Comparison of ENCODE assay signal across 10 mouse cellular contexts in the genomic region with DNA sequence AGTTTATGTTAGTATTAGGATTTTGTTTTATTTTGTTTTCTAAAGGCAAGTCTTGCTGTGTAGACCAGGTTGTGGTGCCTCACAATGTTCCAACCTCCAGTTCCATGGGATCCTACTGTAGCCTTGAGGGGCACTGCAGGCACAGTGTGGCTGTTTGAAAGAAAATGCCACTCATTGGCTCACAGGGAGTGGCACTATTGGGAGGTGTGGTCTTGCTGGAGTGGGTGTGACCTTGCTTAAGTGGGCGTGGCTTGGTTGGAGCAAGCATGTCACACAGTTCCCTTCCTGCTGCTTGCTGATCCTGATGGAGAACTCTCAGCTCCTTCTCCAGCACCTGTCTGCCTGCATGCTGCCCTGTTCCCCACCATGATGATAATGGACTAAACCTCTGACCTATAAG. TPM values are rescaled to one million over a fixed set of nuclear protein-coding genes. Genes with fewer than 3 reads are reported as not detected.
DNase-seq lines count a peak whose midpoint lies in the region; ATAC-seq and TF ChIP-seq lines count a peak whose summit lies in the region.
"Had no signal": no experiment of that assay in that cellular context is flagged by ENCODE, and none has a peak within 500 bp of the region (broad histone marks: within the 10 kb centered on the region; RNA-seq: fewer than 3 reads in every experiment).

No protein-coding gene starts in this region.

- intact Hi-C loops in heart, postnatal 36 days (cut with DNase I), result no loop called here

- H3K36me3 ChIP-seq in heart, postnatal 0 days (replicated peaks; ENCODE audit: control insufficient read depth, insufficient read depth, low read length), result no peaks in the 10 kb centered on the region
- H3K36me3 ChIP-seq in embryonic facial prominence, embryonic 15.5 days, result no peaks in the 10 kb centered on the region
- no peaks in the 10 kb centered on the region for H3K36me3 ChIP-seq in forebrain, embryonic 15.5 days
- no peaks in the 10 kb centered on the region for H3K36me3 ChIP-seq in forebrain, embryonic 10.5 days (replicated peaks)

- no peak for TF ChIP-seq CTCF in heart, postnatal 0 days (IDR thresholded peaks at IDR 0.05; ENCODE audit: low read depth)

- no peak overlapping the region for H3K4me3 ChIP-seq in heart, postnatal 0 days (ENCODE audit: low read depth, low read length)
- H3K4me3 ChIP-seq in embryonic facial prominence, embryonic 15.5 days (replicated peaks), result no peak overlapping the region
- H3K4me3 ChIP-seq in forebrain, embryonic 15.5 days, result no peak overlapping the region
- no peak overlapping the region for H3K4me3 ChIP-seq in forebrain, embryonic 10.5 days
- H3K4me3 ChIP-seq: myocyte had no signal

- no peak overlapping the region for H3K4me2 ChIP-seq in heart, postnatal 0 days (ENCODE audit: low read depth, low read length)
- H3K4me2 ChIP-seq in embryonic facial prominence, embryonic 15.5 days (replicated peaks), result no peak overlapping the region
- H3K4me2 ChIP-seq in forebrain, embryonic 15.5 days (replicated peaks), result no peak overlapping the region

- no peak for TF ChIP-seq EP300 in heart, postnatal 0 days (IDR thresholded peaks at IDR 0.05; ENCODE audit: low read depth)

- ATAC-seq in heart, postnatal 0 days (ENCODE audit: insufficient read depth, low read depth), result peak; percentile 44
- 0 out of 2 replicates have a peak, but pooled peaks have one; percentile 19 for ATAC-seq in embryonic facial prominence, embryonic 15.5 days (ENCODE audit: insufficient number of reproducible peaks, low FRiP score, low TSS enrichment, low read depth)
- no peak for ATAC-seq in forebrain, embryonic 15.5 days (replicated peaks)

- WGBS in heart, postnatal 0 days, result 4% methylated on average over 1 of the region's 1 CpGs
- 0% methylated on average over 1 of the region's 1 CpGs for WGBS in embryonic facial prominence, embryonic 15.5 days
- 12% methylated on average over 1 of the region's 1 CpGs for WGBS in forebrain, embryonic 15.5 days
- 13% methylated on average over 1 of the region's 1 CpGs for WGBS in forebrain, embryonic 10.5 days

- no peak overlapping the region for H3K27ac ChIP-seq in heart, postnatal 0 days (ENCODE audit: low read depth)
- no peak overlapping the region for H3K27ac ChIP-seq in embryonic facial prominence, embryonic 15.5 days (replicated peaks)
- no peak overlapping the region for H3K27ac ChIP-seq in forebrain, embryonic 15.5 days (replicated peaks)
- H3K27ac ChIP-seq in forebrain, embryonic 10.5 days, result no peak overlapping the region

- no peak for DNase-seq in heart, postnatal 0 days (ENCODE audit: low spot score)
- DNase-seq in heart, postnatal 36 days, result no peak
- peak; percentile 86 for DNase-seq in ES-CJ7 (ENCODE audit: low read depth, low spot score)
- peak; percentile 27 for DNase-seq in lung, postnatal 36 days
- no peak for DNase-seq in right cerebral cortex, postnatal 4 days
- DNase-seq in forebrain, embryonic 10.5 days (ENCODE audit: extremely low spot score, low spot score), result no peak
- DNase-seq: gastrocnemius, postnatal 14 days had no signal

- H3K9me3 ChIP-seq in heart, postnatal 0 days (replicated peaks; ENCODE audit: control insufficient read depth, low read length), result no peaks in the 10 kb centered on the region
- H3K9me3 ChIP-seq in embryonic facial prominence, embryonic 15.5 days (replicated peaks), result no peaks in the 10 kb centered on the region
- no peaks in the 10 kb centered on the region for H3K9me3 ChIP-seq in forebrain, embryonic 15.5 days
- H3K9me3 ChIP-seq in forebrain, embryonic 10.5 days, result no peaks in the 10 kb centered on the region

- H3K4me1 ChIP-seq in heart, postnatal 0 days (ENCODE audit: control insufficient read depth, insufficient read depth), result no peaks in the 10 kb centered on the region
- peaks cover 3% of the 10 kb centered on the region; the same call in 1 of the 2 replicates for H3K4me1 ChIP-seq in embryonic facial prominence, embryonic 15.5 days
- no peaks in the 10 kb centered on the region for H3K4me1 ChIP-seq in forebrain, embryonic 15.5 days
- H3K4me1 ChIP-seq in forebrain, embryonic 10.5 days, result peaks cover 19% of the 10 kb centered on the region

- H3K27me3 ChIP-seq in heart, postnatal 0 days (ENCODE audit: control insufficient read depth, insufficient read depth, low read length), result no peaks in the 10 kb centered on the region
- H3K27me3 ChIP-seq in embryonic facial prominence, embryonic 15.5 days, result no peaks in the 10 kb centered on the region
- H3K27me3 ChIP-seq in forebrain, embryonic 15.5 days, result no peaks in the 10 kb centered on the region
- H3K27me3 ChIP-seq in forebrain, embryonic 10.5 days (ENCODE audit: poor library complexity, severe bottlenecking), result no peaks in the 10 kb centered on the region

- H3K9ac ChIP-seq in heart, postnatal 0 days (replicated peaks; ENCODE audit: low read depth, low read length), result no peak overlapping the region
- no peak overlapping the region for H3K9ac ChIP-seq in embryonic facial prominence, embryonic 15.5 days
- no peak overlapping the region for H3K9ac ChIP-seq in forebrain, embryonic 15.5 days (replicated peaks)

RNA-seq across cellular contexts. Expression of a gene that starts 18.6 kb away (rescaled TPM):
- 0.23 and 2.3 TPM in 2 replicates for total RNA-seq in heart, postnatal 0 days (2014; rRNA removed; ENCODE audit: low replicate concordance)
- polyA plus RNA-seq in heart, postnatal 0 days (2015; fragmentation: Nextera tagmentation; extraction: Ambion mirVana), result 0.26 and 0.40 TPM in 2 replicates
- total RNA-seq in heart, postnatal 36 days (2021), result under 1 TPM; 0.33 to 0.60 TPM
- polyA plus RNA-seq in embryonic facial prominence, embryonic 15.5 days (2015; fragmentation: Nextera tagmentation; extraction: Ambion mirVana), result 23.9 and 28.9 TPM in 2 replicates
- 0.40 and 0.75 TPM in 2 replicates for polyA plus RNA-seq in forebrain, embryonic 15.5 days (2015; fragmentation: Nextera tagmentation; extraction: Ambion mirVana)
- polyA plus RNA-seq in forebrain, embryonic 10.5 days (2016; fragmentation: Nextera tagmentation; extraction: Ambion mirVana), result 0.97 and 1.5 TPM in 2 replicates

RNA-seq across cellular contexts. Expression of a gene that starts 30.8 kb away (rescaled TPM):
- total RNA-seq in heart, postnatal 0 days (2014; rRNA removed; ENCODE audit: low replicate concordance), result 50.9 and 56.5 TPM in 2 replicates
- 29.2 and 30.0 TPM in 2 replicates for polyA plus RNA-seq in heart, postnatal 0 days (2015; fragmentation: Nextera tagmentation; extraction: Ambion mirVana)
- 10 to 100 TPM; 72.4 to 76.5 TPM for total RNA-seq in heart, postnatal 36 days (2021)
- 33.6 and 33.7 TPM in 2 replicates for polyA plus RNA-seq in embryonic facial prominence, embryonic 15.5 days (2015; fragmentation: Nextera tagmentation; extraction: Ambion mirVana)
- 17.1 and 19.5 TPM in 2 replicates for polyA plus RNA-seq in forebrain, embryonic 15.5 days (2015; fragmentation: Nextera tagmentation; extraction: Ambion mirVana)
- 59.5 and 65.2 TPM in 2 replicates for polyA plus RNA-seq in forebrain, embryonic 10.5 days (2016; fragmentation: Nextera tagmentation; extraction: Ambion mirVana)

Comparison
In these comparisons a context has a peak if more than half of its experiments do, and no peak if none do; other contexts are left out.
1. DNase-seq: peak in ES-CJ7 (single experiment) and lung, postnatal 36 days (single experiment); none in heart, postnatal 0 days (single experiment), heart, postnatal 36 days (0 of 2), right cerebral cortex, postnatal 4 days (single experiment) and forebrain, embryonic 10.5 days (single experiment).